Mouse (Mus musculus) embryonic facial prominence, embryonic 14.5 days (tissue): Measurements from ENCODE around the gene Lgals7. TPM values are rescaled to one million over a fixed set of nuclear protein-coding genes. Genes with fewer than 3 reads are reported as not detected.

ENCODE experiments used
- ATAC-seq: fragments of 200-750 bp; cut with Nextera tagmentation; 2 replicates; pipeline ENCODE4 v1.8.0; 2017; ENCODE audit warnings: low read depth, moderate number of reproducible peaks, moderate TSS enrichment
- DNase-seq: peaks from one replicate; pipeline ENCODE4 v3.0.0-alpha.2; 2015; ENCODE audit warnings: low spot score
- H3K27ac ChIP-seq: fragments of 300-500 bp; sonication (generic); replicated peaks from 2 replicates; pipeline ENCODE4 v1.5.1; 2014; ENCODE audit warnings: low read depth, mild to moderate bottlenecking, low read length, moderate library complexity
- H3K27me3 ChIP-seq: fragments of 300-500 bp; sonication (generic); replicated peaks from 2 replicates; pipeline ENCODE4 v1.6.1; 2014; ENCODE audit warnings: low read length; ENCODE audit not compliant: control insufficient read depth, insufficient read depth
- H3K36me3 ChIP-seq: fragments of 300-500 bp; sonication (generic); 2 replicates; pipeline ENCODE4 v1.6.1; 2014; ENCODE audit warnings: low read length, mixed read lengths; ENCODE audit not compliant: control insufficient read depth, insufficient read depth
- H3K4me1 ChIP-seq: fragments of 300-500 bp; sonication (generic); 2 replicates; pipeline ENCODE4 v1.6.1; 2014; ENCODE audit warnings: antibody characterized with exemption, low read length; ENCODE audit not compliant: control insufficient read depth, insufficient read depth
- H3K4me2 ChIP-seq: fragments of 300-500 bp; sonication (generic); 2 replicates; pipeline ENCODE4 v1.6.1; 2014; ENCODE audit warnings: low read depth, mild to moderate bottlenecking, low read length, moderate library complexity, mixed read lengths
- H3K4me3 ChIP-seq: fragments of 300-500 bp; sonication (generic); 2 replicates; pipeline ENCODE4 v1.5.1; 2014; ENCODE audit warnings: low read depth, mild to moderate bottlenecking, low read length
- H3K9ac ChIP-seq: fragments of 300-500 bp; sonication (generic); 2 replicates; pipeline ENCODE4 v1.6.1; 2014; ENCODE audit warnings: low read depth, mild to moderate bottlenecking, low read length, moderate library complexity, mixed read lengths
- H3K9me3 ChIP-seq: fragments of 300-500 bp; sonication (generic); 2 replicates; pipeline ENCODE4 v1.6.1; 2016; ENCODE audit warnings: low read length; ENCODE audit not compliant: control insufficient read depth
- WGBS: fragments of 180-500 bp; shearing (Covaris S2); extraction: QIAGEN DNeasy Blood & Tissue Kit; methylation state at CpG from one replicate; pipeline ENCODE4 v1.1.7; 2014; 5-methylcytosine and 5-hydroxymethylcytosine counted together
- polyA plus RNA-seq: library from polyadenylated mRNA; unstranded; fragments of >200 nt; fragmentation: Nextera tagmentation; extraction: Ambion mirVana; gene quantifications from 2 replicates; pipeline ENCODE4 v1.2.1, GENCODE M21; 2014

Lgals7 gene
- polyA plus RNA-seq, 1 experiment from 2014 or later = 53.0 TPM

DNA sequence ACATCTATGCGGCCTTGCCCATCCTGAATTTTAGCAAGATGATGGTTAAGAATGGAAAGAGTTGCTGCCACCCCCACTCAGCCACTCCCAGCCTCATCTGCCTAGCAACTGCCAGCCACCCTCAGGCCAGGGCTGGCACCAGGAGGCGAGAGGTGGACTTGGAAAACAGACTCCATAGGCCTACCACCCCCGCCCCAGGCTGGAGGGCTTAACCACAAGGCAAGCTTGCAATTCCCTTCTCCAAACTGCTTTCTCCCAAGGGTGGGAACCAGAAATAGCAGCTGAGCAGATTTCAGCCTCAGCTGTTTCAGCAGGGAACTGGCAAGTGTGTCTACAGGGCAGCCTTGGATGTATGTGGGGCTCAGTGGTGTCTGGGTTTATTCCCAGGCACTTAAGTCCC lies 39.2 kb downstream of the Lgals7 start:
- Histone ChIP-seq H3K9me3 (no peaks in the 10 kb centered on the region), H3K4me3 (no peak overlapping the region), H3K4me2 (no peak overlapping the region), H3K36me3 (peaks cover 100% of the 10 kb centered on the region), H3K9ac (no peak overlapping the region), H3K27ac (peak overlapping the region; percentile 46), H3K4me1 (no peaks in the 10 kb centered on the region), H3K27me3 (no peaks in the 10 kb centered on the region)
- peak; percentile 48; the same call in 1 of the 2 replicates for ATAC-seq
- WGBS = 82% methylated on average over 3 of the region's 3 CpGs
- DNase-seq = peak; percentile 54

DNA sequence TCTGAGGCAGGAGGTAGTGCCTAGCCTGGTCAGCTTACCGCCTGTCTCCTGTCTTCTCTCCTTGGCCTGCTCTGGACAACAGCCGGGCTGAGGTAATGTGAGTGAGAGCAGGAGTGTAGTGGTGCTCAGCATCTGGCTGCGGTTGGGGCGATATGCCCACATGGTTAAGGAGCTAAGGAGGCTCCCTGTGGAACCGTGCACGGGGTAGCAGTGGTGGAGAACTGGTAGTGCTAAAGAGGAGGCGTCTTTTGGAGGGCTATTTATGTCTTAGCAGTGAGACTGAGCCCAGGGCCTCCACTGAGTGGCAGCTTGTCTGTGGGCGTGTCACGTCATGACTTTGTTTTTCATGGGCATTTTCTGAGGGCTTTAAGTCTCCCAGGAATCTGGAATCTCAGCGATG lies 40.1 kb downstream of the Lgals7 start:
- H3K36me3 ChIP-seq = peaks cover 100% of the 10 kb centered on the region
- no peak overlapping the region for H3K4me3 ChIP-seq
- H3K9ac ChIP-seq = no peak overlapping the region
- no peaks in the 10 kb centered on the region for H3K27me3 ChIP-seq
- H3K27ac ChIP-seq = peak overlapping the region; percentile 46; the same call in 1 of the 2 replicates
- DNase-seq (peak; percentile 23), ATAC-seq (no peak)
- WGBS = 81% methylated on average over 10 of the region's 10 CpGs
- H3K9me3 ChIP-seq = no peaks in the 10 kb centered on the region
- no peaks in the 10 kb centered on the region for H3K4me1 ChIP-seq
- H3K4me2 ChIP-seq = no peak overlapping the region

DNA sequence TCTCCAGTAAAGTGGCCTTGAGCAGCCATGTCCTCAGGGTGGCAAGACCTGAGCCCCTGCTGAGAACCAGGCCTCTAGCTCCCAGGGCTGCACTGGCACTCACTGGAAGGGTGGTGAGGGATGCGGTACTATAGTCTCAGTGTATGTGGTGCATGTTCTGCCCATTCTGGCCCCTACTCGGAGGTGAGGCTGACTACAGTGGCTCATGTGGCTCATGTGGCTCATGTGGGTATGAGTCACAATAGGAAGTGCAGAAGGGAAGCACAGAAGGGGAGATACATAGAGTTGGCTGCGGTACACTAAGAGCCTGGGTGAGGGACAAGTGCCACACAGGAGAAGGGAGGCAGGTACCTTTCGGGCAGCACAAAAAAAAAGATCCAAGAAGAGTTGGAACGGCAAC lies 43.5 kb downstream of the Lgals7 start:
- DNase-seq = no peak
- H3K27me3 ChIP-seq = no peaks in the 10 kb centered on the region
- no peak overlapping the region for H3K27ac ChIP-seq
- no peak overlapping the region for H3K9ac ChIP-seq
- no peak overlapping the region for H3K4me3 ChIP-seq
- no peak for ATAC-seq
- no peaks in the 10 kb centered on the region for H3K4me1 ChIP-seq
- peaks cover 100% of the 10 kb centered on the region for H3K36me3 ChIP-seq
- no peaks in the 10 kb centered on the region for H3K9me3 ChIP-seq
- 95% methylated on average over 5 of the region's 5 CpGs for WGBS
- no peak overlapping the region for H3K4me2 ChIP-seq

DNA sequence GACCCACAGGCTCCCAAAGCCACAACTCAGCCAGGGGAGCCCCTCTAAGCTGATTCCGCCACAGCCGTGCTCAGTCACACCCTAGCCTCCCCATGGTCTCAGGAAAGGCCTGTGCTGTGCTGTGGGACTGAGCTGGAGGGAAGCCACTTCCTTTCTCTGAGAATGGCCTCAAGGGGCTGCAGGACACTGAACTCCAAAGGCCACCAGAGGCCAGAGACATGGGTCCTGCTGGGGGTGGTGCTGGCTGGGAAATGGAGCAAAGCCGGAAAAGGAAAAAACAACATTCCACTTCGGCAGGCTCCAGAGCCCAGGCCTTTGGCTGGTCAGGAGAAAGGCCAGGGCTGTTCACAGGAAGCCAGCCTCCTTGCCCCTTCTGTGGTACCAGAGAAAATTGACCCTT lies 48.0 kb downstream of the Lgals7 start:
- no peak overlapping the region; the same call in 1 of the 2 replicates for H3K27ac ChIP-seq

DNA sequence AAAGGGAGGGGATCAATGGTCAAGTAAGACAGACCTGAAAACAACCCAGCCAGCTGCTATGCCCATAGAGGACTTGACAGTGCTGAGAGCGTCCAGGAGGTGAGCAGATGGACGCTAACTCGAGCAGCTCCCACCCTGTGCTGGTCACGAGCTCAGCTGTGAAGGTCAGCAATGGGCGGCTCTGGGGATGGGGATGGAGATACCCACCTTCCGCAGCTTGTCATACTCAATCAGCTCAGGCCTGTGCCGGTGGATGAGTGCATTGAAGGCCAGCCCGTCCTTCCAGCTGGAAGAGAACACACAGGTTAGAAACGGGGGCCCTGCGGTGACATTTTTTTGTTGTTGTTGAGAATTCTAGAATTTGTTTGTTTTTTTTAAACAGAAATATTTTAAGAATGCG lies 49.5 kb downstream of the Lgals7 start:
- Histone ChIP-seq H3K9ac (no peak overlapping the region), H3K4me2 (no peak overlapping the region), H3K9me3 (no peaks in the 10 kb centered on the region), H3K27me3 (no peaks in the 10 kb centered on the region), H3K36me3 (peaks cover 99% of the 10 kb centered on the region), H3K27ac (no peak overlapping the region), H3K4me1 (peaks cover 11% of the 10 kb centered on the region; the same call in 1 of the 2 replicates), H3K4me3 (no peak overlapping the region)
- DNase-seq (no peak), ATAC-seq (no peak)
- 69% methylated on average over 11 of the region's 11 CpGs for WGBS

More for the DNA sequence above, 48.0 kb downstream of the Lgals7 start:
- Histone ChIP-seq H3K4me1 (no peaks in the 10 kb centered on the region), H3K4me2 (no peak overlapping the region), H3K9me3 (no peaks in the 10 kb centered on the region), H3K9ac (no peak overlapping the region), H3K36me3 (peaks cover 100% of the 10 kb centered on the region), H3K27me3 (no peaks in the 10 kb centered on the region), H3K4me3 (no peak overlapping the region)
- WGBS = 38% methylated on average over 3 of the region's 4 CpGs
- ATAC-seq (no peak), DNase-seq (no peak)

Other genes starting within 250 kb of the Lgals7 start
- 0.10 and 0.40 TPM in 2 replicates for gene Acp7, start 232.5 kb upstream of the Lgals7 start, polyA plus RNA-seq
- gene Fbxo27, start 171.0 kb upstream of the Lgals7 start, polyA plus RNA-seq = 6.9 and 7.1 TPM in 2 replicates
- 27.8 and 29.0 TPM in 2 replicates for gene Fbxo17, start 147.0 kb upstream of the Lgals7 start, polyA plus RNA-seq
- 119 and 120 TPM in 2 replicates for gene Mrps12, start 122.0 kb upstream of the Lgals7 start, polyA plus RNA-seq
- gene Sars2, start 121.9 kb upstream of the Lgals7 start, polyA plus RNA-seq = 20.5 and 22.9 TPM in 2 replicates
- gene Ccer2, start 107.7 kb upstream of the Lgals7 start, polyA plus RNA-seq = 3.8 and 12.7 TPM in 2 replicates
- 76.8 and 79.3 TPM in 2 replicates for gene Sirt2, start 97.1 kb upstream of the Lgals7 start, polyA plus RNA-seq
- 40.9 and 41.5 TPM in 2 replicates for gene Nfkbib, start 96.3 kb upstream of the Lgals7 start, polyA plus RNA-seq
- 2.7 and 3.0 TPM in 2 replicates for gene Rinl, start 74.9 kb upstream of the Lgals7 start, polyA plus RNA-seq
- 180 and 182 TPM in 2 replicates for gene Hnrnpl, start 55.3 kb upstream of the Lgals7 start, polyA plus RNA-seq
- gene Ech1, start 38.6 kb upstream of the Lgals7 start, polyA plus RNA-seq = 183 and 202 TPM in 2 replicates
- 3.4 and 4.1 TPM in 2 replicates for gene Lgals4, start 30.0 kb upstream of the Lgals7 start, polyA plus RNA-seq
- gene Capn12, start 17.6 kb downstream of the Lgals7 start, polyA plus RNA-seq = 0.58 and 0.72 TPM in 2 replicates
- 256 and 280 TPM in 2 replicates for gene Actn4, start 98.5 kb downstream of the Lgals7 start, polyA plus RNA-seq
- gene Eif3k, start 118.0 kb downstream of the Lgals7 start, polyA plus RNA-seq = 403 and 404 TPM in 2 replicates
- gene Map4k1, start 118.2 kb downstream of the Lgals7 start, polyA plus RNA-seq = 7.2 and 8.7 TPM in 2 replicates